Mouse (Mus musculus) spleen, adult 10 weeks (tissue): ENCODE measurements around the gene Gm45213. TPM values are rescaled to one million over a fixed set of nuclear protein-coding genes. Genes with fewer than 3 reads are reported as not detected.

Source experiments
- polyA plus RNA-seq: library from polyadenylated mRNA; stranded (reverse); fragments of 350-450 nt; fragmentation: Illumina TruSeq; extraction: RNeasy Lipid Tissue Mini Kit (QIAGEN cat#74804); gene quantifications from one replicate; pipeline ENCODE4 v1.2.3, GENCODE M21; 2015; ENCODE audit warnings: low replicate concordance; ENCODE audit not compliant: insufficient read depth

Gene Gm45213
- not detected for polyA plus RNA-seq

DNA sequence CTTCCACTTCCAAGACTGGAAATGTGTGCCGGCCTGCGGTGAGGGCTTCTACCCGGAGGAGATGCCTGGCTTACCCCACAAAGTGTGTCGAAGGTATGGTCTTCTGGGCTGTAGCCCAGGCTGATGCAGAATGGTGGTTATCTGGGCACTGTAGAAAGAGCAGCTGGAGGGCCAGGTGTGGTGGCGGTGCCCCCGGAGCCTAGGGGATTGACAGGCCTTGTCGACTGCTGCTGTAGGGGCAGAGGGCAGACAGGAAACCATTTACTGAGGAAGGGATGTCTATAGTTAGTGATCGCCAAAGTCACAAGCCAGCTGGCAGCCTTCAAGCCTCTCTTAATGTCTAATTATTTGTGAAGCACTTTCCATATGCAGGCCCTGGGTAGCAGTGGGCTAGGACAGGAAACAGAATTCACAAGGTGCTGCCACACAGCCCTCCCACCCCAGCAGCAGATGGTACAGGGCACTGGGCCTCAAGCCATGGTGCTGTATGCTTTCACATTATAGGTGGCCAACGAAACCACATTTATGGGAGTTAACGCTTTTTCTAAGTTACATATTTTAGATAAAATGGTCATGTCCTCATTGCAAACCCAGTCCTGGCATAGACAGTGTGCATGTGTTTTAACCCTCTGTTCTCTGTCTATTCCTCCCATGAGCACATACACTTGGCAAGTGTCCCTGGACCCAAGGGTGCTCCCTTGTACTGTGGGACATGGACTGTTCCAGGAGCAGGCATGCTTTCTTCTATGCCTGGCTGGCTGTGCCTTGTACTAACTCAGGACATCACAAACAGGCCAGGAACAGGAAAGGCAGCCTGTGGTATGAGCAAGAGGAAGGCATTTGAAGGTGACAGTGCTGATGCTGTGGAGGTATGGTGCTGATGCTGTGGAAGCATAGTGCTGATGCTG is at the start of gene Gm45213:
Gene Gm45213 (plus strand): TSS at position 51 of the 908 bp plus-strand sequence.

DNA sequence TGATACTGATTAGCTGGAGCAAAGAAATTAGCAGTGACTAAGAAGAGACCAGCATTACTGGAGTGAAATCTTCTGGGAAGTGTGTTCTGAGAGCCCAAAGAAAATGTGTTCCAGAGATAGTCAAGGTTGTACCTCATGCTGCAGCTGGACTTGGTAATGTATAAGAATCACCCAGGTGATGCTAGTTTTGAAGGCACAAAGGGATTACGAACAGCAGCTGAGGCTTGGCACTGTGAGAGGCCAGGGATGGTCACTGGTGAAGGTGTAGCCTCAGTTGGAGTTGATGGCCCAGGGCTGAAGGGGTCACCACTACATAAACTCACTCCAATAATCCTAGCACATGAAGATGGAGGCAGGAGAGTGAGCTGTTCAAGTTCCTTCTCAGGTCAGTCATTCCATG is 15.3 kb downstream of the Gm45213 start, which contains the start of gene Snrpa1:
Gene Snrpa1 (plus strand): TSS at position 301 of the 400 bp plus-strand sequence.

DNA sequence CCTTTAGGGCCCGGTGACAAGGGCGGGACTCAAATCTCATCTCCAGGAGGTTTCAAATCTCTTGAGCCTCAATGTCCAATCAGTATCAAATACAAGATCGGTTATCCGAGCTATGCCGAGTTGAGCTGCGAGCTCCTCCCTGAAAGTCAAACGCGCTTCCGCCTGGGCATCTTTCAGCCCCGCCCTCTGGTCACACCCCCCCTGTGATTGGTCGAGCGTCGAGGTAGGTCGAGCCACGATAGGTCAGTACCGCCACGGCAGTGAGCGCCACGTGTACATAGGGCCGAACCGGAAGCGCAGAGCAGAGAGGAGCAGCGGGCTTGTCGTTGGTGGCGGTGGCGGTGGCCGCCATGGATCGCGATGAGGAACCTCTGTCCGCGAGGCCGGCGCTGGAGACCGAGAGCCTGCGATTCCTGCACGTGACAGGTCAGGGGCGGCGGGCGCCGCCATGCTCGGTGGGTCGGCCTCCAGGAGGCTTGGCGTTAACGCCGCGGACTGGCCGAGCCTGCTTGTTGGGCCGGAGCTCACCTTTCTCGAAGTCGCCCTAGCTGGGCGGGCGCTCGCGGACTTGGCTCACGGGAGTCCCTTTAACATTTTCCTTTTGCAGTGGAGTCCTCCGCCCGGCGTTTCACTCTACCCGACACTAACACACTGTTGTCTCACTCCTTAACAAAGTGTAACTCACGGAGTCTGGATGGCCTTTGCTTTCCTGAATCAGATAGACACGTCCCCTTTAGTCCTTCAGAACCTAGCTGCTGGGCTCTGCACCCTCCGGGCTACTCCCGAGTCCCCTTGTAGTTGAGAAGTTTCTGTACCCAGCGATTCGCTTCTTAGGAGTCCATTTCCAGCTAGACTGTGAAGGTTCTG is 36.2 kb downstream of the Gm45213 start, which contains the start of gene Selenos:
Gene Selenos (plus strand): TSS at position 286 of the 867 bp plus-strand sequence.

DNA sequence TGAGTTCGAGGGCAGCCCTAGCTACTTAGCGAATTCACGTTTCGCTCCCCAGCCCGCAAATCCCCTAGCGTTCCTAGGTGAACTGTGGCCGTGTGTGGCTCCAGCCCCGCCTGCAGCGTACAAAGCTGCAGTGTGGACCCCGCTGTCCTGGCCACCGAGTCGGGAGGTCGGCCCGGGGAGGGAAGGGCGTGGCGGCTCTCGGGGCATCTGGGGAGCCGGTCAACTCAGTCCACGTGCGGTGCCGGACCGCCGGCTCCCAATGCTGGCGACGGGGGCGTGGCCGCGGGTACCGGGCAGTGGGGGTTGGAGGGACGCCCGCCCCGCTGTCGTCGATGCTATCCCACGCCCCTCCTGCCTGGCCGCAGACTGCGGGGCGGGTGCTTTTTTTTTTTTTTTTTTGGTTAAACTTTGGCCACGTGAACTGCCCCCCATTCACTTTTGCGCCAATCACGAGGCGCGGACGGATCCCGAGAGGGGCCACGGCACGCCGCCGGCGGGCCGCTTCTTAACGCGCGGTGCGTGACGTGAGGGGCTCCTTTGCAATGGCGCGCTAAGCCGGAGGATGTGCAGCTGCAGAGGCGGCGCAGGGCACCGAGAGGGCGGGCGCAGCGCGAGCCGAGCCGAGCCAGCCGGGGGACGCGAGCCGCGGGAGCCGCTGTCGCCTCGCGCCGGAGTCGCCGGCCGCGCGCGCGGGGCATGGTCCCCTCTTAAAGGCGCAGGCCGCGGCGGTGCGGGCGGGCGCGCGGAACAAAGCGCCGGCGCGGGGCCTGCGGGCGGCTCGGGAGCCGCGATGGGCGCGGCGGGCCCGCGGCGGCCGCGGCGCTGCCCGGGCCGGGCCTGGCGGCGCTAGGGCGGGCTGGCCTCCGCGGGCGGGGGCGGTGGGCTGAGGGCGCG is 65.8 kb downstream of the Gm45213 start, which contains the start of gene Chsy1:
Gene Chsy1 (plus strand): TSS at position 555 of the 894 bp plus-strand sequence.

Other genes with a start within 250 kb of the Gm45213 start
- 1.5 TPM for gene Pcsk6, start 181.9 kb upstream of the Gm45213 start, polyA plus RNA-seq
- 65.4 TPM for gene Snrpa1, start 15.4 kb downstream of the Gm45213 start, polyA plus RNA-seq
- 97.7 TPM for gene Selenos, start 36.0 kb downstream of the Gm45213 start, polyA plus RNA-seq
- 34.0 TPM for gene Chsy1, start 65.9 kb downstream of the Gm45213 start, polyA plus RNA-seq